Mouse (Mus musculus) heart, adult 2 months (tissue): ENCODE data around the gene Akap10. TPM values are rescaled to one million over a fixed set of nuclear protein-coding genes. Genes with fewer than 3 reads are reported as not detected.
A peak's percentile ranks its signal among the peaks of the same experiment; 100 is the strongest.

Experiments used
- DNase-seq, 2 experiments: peaks; one replicate each; pipeline ENCODE4 v3.0.0; 2021
- H3K27ac ChIP-seq: fragments of 200-600 bp; 2 replicates; pipeline ENCODE4 v1.8.1; 2022
- H3K27me3 ChIP-seq: fragments of 200-500 bp; 2 replicates; pipeline ENCODE4 v1.6.1; 2012; ENCODE audit warnings: mild to moderate bottlenecking, low read length, inconsistent platforms, mixed read lengths; ENCODE audit not compliant: control insufficient read depth, insufficient read depth
- H3K36me3 ChIP-seq: fragments of 200-500 bp; 2 replicates; pipeline ENCODE4 v1.6.1; 2012; ENCODE audit warnings: low read length, inconsistent platforms; ENCODE audit not compliant: control insufficient read depth, insufficient read depth
- H3K4me1 ChIP-seq: fragments of 200-500 bp; 2 replicates; pipeline ENCODE4 v1.6.1; 2011; ENCODE audit warnings: low read length; ENCODE audit not compliant: control insufficient read depth, insufficient read depth
- H3K4me3 ChIP-seq: fragments of 200-600 bp; 2 replicates; pipeline ENCODE4 v1.8.1; 2022
- H3K79me2 ChIP-seq: fragments of 200-500 bp; replicated peaks from 2 replicates; pipeline ENCODE4 v1.6.1; 2012; ENCODE audit warnings: mild to moderate bottlenecking, inconsistent platforms, low read length, moderate library complexity, mixed read lengths; ENCODE audit not compliant: control insufficient read depth, insufficient read depth
- H3K9ac ChIP-seq: fragments of 200-500 bp; 2 replicates; pipeline ENCODE4 v1.6.1; 2012; ENCODE audit warnings: low read depth, mild to moderate bottlenecking, control low read depth, inconsistent platforms, low read length, mixed read lengths
- CTCF ChIP-seq: fragments of 200-600 bp; IDR thresholded peaks from 2 replicates; pipeline ENCODE4 v1.8.1; 2022; ENCODE audit warnings: antibody characterized with exemption, mild to moderate bottlenecking, moderate library complexity
- EP300 ChIP-seq: fragments of 200-500 bp; IDR thresholded peaks from 2 replicates; pipeline ENCODE4 v1.6.1; 2011; ENCODE audit warnings: low read depth, low read length, control low read depth; ENCODE audit not compliant: insufficient read depth
- POLR2A ChIP-seq: fragments of 200-500 bp; IDR thresholded peaks from 2 replicates; pipeline ENCODE4 v1.6.1; 2011; ENCODE audit warnings: mild to moderate bottlenecking, low read depth, low read length, control low read depth; ENCODE audit not compliant: insufficient read depth
- WGBS: fragments of 180-500 bp; shearing (Covaris S2); methylation state at CpG from one replicate; pipeline ENCODE4 v1.1.7; 2018; 5-methylcytosine and 5-hydroxymethylcytosine counted together
- intact Hi-C: fragments of 180-260 bp; cut with DNase I; formaldehyde crosslinking; loops from one replicate; pipeline ENCODE4 v1.15.1; 2025
- polyA plus RNA-seq: library from polyadenylated mRNA; depleted of rRNA; stranded (reverse); fragments of >200 nt; gene quantifications from 2 replicates; pipeline ENCODE4 v1.2.3, GENCODE M21; 2012
- total RNA-seq, 2 experiments: library from RNA; stranded (reverse); gene quantifications; 2 replicates each; pipeline ENCODE4 v1.2.3; 2021

The Akap10 gene
- total and polyA plus RNA-seq, 3 experiments = 7.9 to 13.7 (median 12.6) TPM

DNA sequence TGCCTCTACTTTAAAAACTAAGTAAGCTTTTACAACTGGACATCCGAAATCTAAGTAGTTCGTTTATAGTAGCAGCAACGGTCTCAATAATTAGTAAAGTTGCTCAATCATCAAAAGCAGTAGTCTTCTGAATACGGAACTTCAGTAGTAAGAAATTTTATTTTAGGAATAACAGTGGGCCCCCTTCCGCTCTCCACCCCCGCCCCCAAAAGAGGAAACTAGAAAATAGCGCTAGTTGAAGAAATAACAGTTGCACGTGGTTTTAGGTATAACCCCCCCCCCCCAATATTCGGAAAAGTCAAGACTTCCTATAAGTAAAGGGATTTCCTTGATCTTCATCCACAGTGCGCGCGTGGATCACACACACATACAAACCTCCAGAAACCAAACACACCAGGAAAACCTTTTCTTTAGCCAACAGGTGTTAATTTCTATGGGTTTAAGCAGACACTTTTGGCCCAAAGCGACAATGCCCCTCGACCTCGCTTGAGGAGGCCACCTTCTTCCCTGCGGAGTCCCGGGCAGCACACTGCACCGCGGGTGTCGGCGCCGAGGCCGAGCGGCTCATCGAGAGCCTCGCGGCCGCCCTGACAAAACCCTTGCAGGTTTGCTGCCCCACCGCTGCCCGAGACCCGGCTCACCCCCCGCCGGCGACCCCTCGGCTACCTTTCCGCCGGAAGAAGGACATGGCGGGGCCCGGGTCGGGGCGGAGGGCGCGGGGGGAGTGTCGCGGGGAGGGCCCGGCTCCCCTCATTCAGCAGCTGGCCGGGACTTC is 542 bp downstream of the Akap10 start:
- intact Hi-C loops = loop anchor here (1.0 to 5.0 kb wide), 2 partner anchors 74 to 1392 kb away; partner anchors contain the start of genes Alkbh5 and Ulk2
- peaks cover 7% of the 10 kb centered on the region for H3K36me3 ChIP-seq
- WGBS = under 1% methylated on average over 47 of the region's 47 CpGs

DNA sequence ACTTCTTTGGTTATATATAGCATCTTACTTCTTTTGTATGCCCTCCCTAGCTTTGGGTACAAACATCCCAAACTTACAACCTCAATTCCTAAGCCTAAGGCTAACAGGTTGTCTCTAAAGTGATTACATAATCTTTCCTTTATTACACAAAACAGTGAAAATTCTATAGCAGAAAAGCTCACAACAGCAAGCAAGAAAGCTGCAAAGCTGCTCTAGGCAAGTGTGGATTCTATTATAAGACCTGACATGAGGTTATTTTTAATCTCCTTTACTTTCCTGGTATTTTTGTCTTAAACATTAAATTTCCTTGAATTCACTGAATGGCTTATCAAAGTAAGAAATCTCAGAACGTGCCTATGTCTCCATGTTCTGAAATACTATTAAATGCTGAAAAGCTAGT is 6.7 kb downstream of the Akap10 start:
- Histone ChIP-seq H3K36me3 (peaks cover 9% of the 10 kb centered on the region), H3K27ac (no peak overlapping the region), H3K79me2 (peaks cover 3% of the 10 kb centered on the region), H3K9ac (no peak overlapping the region), H3K4me3 (no peak overlapping the region), H3K27me3 (no peaks in the 10 kb centered on the region), H3K4me1 (peaks cover 5% of the 10 kb centered on the region)
- intact Hi-C loops = no loop called here
- no peak for TF ChIP-seq EP300
- no peak for TF ChIP-seq CTCF
- TF ChIP-seq POLR2A = no peak
- no peak for DNase-seq
- WGBS = 32% methylated on average over 1 of the region's 1 CpGs

More for the DNA sequence above, 542 bp downstream of the Akap10 start:
- H3K79me2 ChIP-seq = peaks cover 4% of the 10 kb centered on the region
- TF ChIP-seq EP300 = no peak
- no peak for TF ChIP-seq POLR2A
- TF ChIP-seq CTCF = no peak
- peak overlapping the region; percentile 97 for H3K4me3 ChIP-seq
- H3K9ac ChIP-seq = peak overlapping the region; percentile 96
- H3K27ac ChIP-seq = peak overlapping the region; percentile 99
- no peak for DNase-seq
- H3K27me3 ChIP-seq = no peaks in the 10 kb centered on the region
- peaks cover 3% of the 10 kb centered on the region for H3K4me1 ChIP-seq

- peaks cover 18% of the 10 kb centered on the region for H3K36me3 ChIP-seq
- DNase-seq = no peak
- peaks cover 3% of the 10 kb centered on the region for H3K4me1 ChIP-seq
- H3K9ac ChIP-seq = no peak overlapping the region
- 92% methylated on average over 3 of the region's 3 CpGs for WGBS
- H3K4me3 ChIP-seq = no peak overlapping the region
- intact Hi-C loops = no loop called here
- no peaks in the 10 kb centered on the region for H3K27me3 ChIP-seq
- no peak overlapping the region for H3K27ac ChIP-seq
- TF ChIP-seq POLR2A = no peak
- no peak for TF ChIP-seq EP300
- no peak for TF ChIP-seq CTCF
- peaks cover 2% of the 10 kb centered on the region for H3K79me2 ChIP-seq
Measured at GRCm38 (mm10) chr11:61919702-61920101, 10.3 kb downstream of the Akap10 start.

- Histone ChIP-seq H3K79me2 (peaks cover 2% of the 10 kb centered on the region), H3K4me1 (no peaks in the 10 kb centered on the region), H3K9ac (no peak overlapping the region), H3K4me3 (no peak overlapping the region), H3K36me3 (peaks cover 10% of the 10 kb centered on the region; the same call in 1 of the 2 replicates), H3K27ac (no peak overlapping the region), H3K27me3 (no peaks in the 10 kb centered on the region)
- no peak for TF ChIP-seq POLR2A
- no peak for TF ChIP-seq CTCF
- TF ChIP-seq EP300 = no peak
- intact Hi-C loops = no loop called here
- no peak for DNase-seq
Measured at GRCm38 (mm10) chr11:61908315-61908714, 21.7 kb downstream of the Akap10 start.

DNA sequence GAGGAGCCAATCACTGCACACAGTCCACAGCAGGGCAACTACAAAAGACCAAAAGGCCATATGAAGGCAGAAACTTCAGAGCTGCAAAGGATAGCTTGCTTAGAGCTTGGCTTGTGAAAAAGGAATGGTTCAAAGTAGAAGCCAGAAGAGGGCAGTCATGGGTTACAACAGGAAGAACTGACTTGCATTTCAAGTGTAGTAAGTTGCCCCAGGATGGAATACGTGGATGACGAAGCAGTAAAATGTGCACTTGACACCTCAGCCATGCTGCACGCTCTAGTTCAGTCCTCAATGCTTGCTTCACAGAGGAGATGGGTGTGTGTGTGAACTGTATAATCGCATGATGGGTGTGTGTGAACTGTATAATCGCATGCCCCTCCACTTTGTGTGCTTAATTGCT is 47.9 kb downstream of the Akap10 start:
- intact Hi-C loops = no loop called here
- no peak overlapping the region for H3K27ac ChIP-seq
- TF ChIP-seq CTCF (peak; percentile 31), EP300 (no peak), POLR2A (no peak)
- WGBS = 76% methylated on average over 5 of the region's 5 CpGs
- H3K79me2 ChIP-seq = no peaks in the 10 kb centered on the region
- DNase-seq = no peak
- H3K4me1 ChIP-seq = no peaks in the 10 kb centered on the region
- H3K27me3 ChIP-seq = no peaks in the 10 kb centered on the region
- no peaks in the 10 kb centered on the region; the same call in 1 of the 2 replicates for H3K36me3 ChIP-seq
- H3K4me3 ChIP-seq = no peak overlapping the region
- H3K9ac ChIP-seq = no peak overlapping the region

DNA sequence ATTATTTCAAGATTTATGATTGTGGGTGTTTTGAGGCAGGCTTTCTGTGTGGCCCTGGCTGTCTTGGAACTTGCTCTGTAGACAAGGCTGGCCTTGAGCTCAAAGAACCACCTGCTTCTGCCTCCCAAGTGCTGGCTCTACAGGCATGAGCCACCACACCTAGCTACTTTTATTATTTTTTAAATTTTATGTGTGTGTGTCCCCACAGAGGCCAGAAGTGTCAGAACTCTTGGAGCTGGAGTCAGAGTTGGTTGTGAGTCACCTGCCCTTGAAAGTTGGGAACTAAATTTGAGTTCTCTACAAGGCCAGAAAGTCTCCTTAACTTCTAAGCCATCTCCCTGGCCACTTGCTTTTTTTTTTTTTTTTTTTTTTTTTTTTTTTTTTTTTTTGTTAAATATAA is 50.1 kb downstream of the Akap10 start:
- TF ChIP-seq POLR2A = no peak
- TF ChIP-seq CTCF = no peak
- TF ChIP-seq EP300 = no peak
- Histone ChIP-seq H3K9ac (no peak overlapping the region), H3K4me3 (no peak overlapping the region), H3K27me3 (no peaks in the 10 kb centered on the region), H3K4me1 (no peaks in the 10 kb centered on the region), H3K27ac (no peak overlapping the region), H3K36me3 (peaks cover 3% of the 10 kb centered on the region), H3K79me2 (no peaks in the 10 kb centered on the region)
- intact Hi-C loops = no loop called here
- no peak for DNase-seq
